Mouse (Mus musculus): Measurements from ENCODE around the gene Cox4i1.

The Cox4i1 gene

GRCm38 (mm10) chr8:120693861-120694493 lies 26.0 kb downstream of the Cox4i1 start:
- DNase-seq (ENCODE audit: low spot score), result no peak

- DNase-seq (ENCODE audit: low spot score), result no peak
These were observed 28.6 kb downstream of the Cox4i1 start for GRCm38 (mm10) chr8:120696401-120697153.

GRCm38 (mm10) chr8:120697154-120697978 lies 29.3 kb downstream of the Cox4i1 start:
- peak; percentile 58 for DNase-seq (ENCODE audit: low spot score)

- DNase-seq (ENCODE audit: low spot score), result peak; percentile 34
These were observed 29.9 kb downstream of the Cox4i1 start for GRCm38 (mm10) chr8:120697979-120698272.

- no peak for DNase-seq (ENCODE audit: low spot score)
These were observed 30.4 kb downstream of the Cox4i1 start for GRCm38 (mm10) chr8:120698426-120698825.

DNA sequence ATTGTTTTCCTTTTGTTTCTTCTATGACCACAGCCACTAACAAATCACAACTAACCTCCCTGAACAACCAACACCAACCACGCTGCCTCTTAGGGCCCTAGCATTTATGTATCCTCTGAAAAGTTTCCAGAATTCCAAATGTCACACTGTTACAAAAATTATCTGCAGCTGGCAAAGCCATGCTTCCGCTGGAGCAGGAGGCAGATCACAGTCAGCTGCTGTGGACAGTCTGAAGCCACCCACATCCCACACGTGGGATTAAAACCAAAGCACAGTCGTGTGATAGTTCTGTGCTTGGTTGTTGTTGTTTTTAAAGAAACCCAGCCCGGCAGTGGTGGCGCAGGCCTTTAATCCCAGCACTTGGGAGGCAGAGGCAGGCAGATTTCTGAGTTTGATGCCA lies 31.1 kb downstream of the Cox4i1 start:
- no peak for DNase-seq (ENCODE audit: low spot score)

DNA sequence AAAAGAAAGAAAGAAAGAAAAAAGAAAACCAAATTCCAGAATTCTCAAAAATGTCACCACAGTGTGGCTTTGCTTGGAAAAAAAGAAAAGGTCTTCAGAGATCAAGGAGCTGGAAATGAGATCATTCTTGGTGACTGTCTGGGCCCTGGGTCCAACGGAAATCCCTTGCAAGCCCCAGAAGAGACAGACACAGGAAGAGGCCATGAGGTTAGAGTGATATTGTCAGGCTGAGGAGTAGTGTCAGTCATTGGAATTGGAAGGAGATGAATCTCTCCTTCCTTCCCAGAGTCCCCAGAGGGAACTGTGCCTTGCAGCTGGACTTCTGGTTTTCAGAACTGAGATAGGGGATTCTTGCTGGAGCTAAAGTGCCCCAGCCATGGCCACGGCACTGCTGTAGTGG lies 31.5 kb downstream of the Cox4i1 start:
- no peak for DNase-seq (ENCODE audit: low spot score)

DNA sequence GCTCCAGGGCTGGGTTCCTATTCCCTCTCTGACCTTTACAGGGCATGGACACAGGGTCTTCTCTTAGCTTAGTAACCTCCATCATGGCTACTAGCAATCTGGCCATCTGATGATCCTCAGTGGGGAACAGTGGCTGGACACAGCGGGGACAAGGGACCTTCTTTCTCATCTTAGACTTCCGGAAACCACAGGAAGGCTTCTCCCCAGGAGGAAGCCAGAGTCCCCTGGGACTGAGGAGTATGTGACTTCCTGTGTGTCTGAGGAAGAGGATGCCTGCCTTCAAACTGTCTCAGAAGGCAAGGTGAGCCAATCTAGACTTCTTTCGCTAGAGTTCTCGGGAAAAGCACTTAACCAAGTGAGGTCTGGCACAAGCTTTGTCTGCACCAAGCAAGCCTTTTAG lies 32.0 kb downstream of the Cox4i1 start:
- no peak for DNase-seq (ENCODE audit: low spot score)

- peak; percentile 78 for DNase-seq (ENCODE audit: low spot score)
These were observed 33.9 kb downstream of the Cox4i1 start for GRCm38 (mm10) chr8:120701758-120702465.

DNA sequence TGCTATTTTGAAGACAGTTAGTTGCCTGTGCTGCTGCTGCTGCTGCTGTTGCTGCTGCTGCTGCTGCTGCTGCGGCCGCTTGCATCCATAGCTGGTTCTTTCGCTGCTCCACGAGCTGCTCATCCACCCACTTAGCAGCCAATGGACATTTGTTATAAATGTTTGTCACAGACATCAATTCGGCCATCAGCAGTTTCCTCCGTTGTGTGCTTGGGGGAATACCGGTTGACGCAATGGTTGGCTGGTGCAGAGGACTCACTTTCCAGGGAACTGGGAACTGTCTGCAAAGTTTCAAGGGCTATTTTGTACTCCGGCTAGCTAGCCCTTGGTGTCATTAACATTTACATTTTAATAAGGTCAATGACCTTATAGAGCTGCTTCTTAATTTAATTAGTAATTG lies 36.2 kb downstream of the Cox4i1 start:
- DNase-seq (ENCODE audit: low spot score), result no peak

DNA sequence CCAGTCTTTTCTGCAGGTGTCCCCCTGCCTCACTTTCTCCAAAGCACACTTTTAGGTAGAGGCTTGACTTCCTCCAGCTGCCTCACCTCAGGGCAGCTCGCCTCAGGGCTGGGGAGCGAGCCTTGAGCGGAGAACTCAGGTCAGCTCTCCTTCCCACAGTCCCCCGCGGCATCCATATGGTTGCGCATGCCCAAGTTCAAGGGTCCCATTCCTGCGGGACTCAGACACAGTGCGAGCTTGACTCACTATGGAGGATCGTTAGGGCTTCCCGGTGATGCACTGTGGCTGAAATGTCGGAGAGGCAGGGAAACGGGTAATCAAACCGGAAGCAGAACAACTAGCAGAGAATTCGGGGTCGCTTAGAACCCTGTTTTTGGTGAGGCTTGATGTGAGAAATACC lies 37.1 kb downstream of the Cox4i1 start:
- DNase-seq (ENCODE audit: low spot score), result no peak

DNA sequence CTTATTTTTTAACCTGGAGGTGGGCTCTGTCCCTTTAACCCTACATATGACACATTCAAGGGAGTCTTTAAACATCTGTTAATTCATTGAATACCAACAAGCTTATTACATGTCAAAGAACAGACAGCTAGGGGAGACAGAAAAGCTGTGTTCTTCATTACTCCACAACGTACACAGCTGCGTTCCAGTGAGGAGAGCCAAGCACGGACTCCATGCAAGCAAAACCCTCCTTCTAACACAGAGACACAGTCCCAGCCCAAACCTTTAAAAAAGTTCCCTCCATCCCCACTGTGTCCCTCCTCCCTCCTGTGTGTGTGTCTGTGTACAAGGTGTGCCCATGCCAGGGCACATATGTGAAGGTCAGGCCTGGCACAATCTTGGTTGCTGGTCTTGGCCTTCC lies 38.2 kb downstream of the Cox4i1 start:
- no peak for DNase-seq (ENCODE audit: low spot score)

- no peak for DNase-seq (ENCODE audit: low spot score)
These were observed 41.2 kb downstream of the Cox4i1 start for GRCm38 (mm10) chr8:120709176-120709575.

- no peak for DNase-seq (ENCODE audit: low spot score)
These were observed 47.2 kb downstream of the Cox4i1 start for GRCm38 (mm10) chr8:120715200-120715599.

DNA sequence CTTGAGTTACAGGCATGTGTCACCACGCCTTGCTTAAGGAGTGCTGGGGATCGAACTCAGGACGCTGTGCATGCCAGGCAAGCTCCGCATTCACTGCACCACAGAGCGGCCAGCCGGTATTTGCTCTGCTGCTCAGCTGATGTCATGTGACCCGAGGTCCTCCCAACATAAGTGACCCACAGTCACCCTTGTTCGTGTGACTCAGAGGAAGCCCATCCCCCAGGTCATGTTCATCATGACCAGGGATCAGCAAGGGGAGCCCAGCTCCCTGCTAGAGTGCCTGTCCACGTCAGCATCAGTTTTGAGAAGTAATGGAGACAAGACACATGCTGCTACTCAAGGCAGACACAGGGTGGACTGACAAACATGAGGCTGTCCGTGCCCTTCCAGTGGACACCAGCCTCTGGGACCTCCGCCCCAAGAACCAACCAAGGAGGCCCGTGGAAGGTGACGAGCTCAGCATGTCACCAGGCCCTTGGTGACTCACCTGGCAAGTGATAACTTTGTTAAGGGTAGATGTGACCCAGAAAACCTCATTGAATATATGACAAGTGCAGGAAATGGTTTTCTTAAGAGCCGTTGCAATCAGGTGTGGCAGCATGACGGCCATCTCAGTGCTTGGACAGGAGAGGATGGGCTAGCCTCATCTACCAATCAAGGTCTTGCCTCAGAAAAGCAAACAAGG lies 48.1 kb downstream of the Cox4i1 start:
- no peak for DNase-seq (ENCODE audit: low spot score)

DNA sequence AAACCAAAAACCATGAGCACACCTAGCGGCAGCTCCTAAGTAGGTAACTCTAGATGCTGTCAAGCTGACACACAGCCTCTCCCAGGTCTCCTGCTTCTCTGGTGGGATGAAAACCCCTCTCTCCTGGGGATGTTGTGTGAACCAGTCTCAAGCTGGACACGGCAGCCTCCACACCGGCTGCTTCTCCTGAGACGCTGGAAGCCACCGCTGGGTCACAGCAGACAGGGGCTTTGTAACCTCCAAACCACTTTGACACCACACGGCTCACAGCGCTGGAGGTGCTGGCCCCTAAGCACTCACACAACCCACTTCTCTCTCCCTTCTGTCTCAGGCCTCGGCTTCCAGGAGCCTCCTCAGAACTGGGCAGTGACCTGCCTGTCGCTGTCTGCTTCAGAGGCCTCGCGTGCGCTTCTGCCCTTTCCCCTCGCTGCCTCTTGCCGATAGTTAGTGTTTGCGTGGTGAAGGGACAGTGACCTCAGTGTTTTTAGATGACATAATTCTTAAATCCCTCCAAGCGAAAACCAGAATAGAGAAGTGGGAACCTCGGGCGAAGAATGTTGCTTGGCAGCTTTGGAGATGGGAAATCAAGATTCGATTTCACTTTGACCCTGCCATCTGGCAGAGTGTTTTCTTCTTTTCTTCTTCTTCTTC lies 51.7 kb downstream of the Cox4i1 start:
- DNase-seq (ENCODE audit: low spot score), result no peak

DNA sequence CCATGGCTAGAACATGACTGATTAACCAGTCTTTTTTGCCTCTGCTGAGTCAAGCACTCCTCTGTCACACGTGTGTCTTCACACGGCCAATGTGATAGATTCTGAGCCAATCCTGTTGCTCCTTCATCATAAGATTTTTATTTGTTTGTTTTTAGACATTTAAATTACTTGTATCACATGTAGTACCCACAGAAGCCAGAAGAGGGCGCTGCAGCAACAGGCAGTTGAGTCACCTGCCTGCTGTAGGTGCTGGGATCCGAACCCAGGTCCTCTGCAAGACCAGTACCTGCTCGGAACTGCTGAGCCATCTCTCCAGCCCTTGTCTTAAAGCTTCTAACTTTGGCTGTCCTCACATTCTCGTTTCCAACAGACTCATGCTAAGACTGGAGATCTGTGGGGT lies 55.0 kb downstream of the Cox4i1 start:
- DNase-seq (ENCODE audit: low spot score), result no peak
